Mouse (Mus musculus): ENCODE data around the gene Kcnk7. TPM values are rescaled to one million over a fixed set of nuclear protein-coding genes. Genes with fewer than 3 reads are reported as not detected.

The Kcnk7 gene
- polyA plus RNA-seq (2017; shearing (Covaris generic)), result 1.3 TPM

DNA sequence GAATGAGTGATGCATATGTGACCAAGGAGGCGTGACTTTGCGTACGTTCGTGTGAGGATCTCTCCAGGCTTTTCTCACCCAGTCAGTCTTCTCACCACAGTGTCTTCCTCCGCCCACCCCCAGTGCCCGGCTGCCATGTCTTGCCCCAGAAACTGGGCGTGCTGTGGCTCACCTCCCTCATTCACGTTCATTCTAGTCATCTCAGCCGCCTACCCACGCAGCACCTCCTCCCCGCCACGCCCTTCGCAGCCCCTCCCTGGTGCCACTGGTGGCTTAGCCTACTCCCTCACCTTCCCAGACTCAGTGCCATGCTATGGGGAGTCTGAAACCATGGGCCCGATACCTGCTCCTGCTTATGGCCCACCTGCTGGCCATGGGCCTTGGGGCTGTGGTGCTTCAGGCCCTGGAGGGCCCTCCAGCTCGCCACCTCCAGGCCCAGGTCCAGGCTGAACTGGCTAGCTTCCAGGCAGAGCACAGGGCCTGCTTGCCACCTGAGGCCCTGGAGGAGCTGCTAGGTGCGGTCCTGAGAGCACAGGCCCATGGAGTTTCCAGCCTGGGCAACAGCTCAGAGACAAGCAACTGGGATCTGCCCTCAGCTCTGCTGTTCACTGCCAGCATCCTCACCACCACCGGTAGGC is at the start of gene Kcnk7:
Gene Kcnk7 (plus strand): TSS at position 205 of the 638 bp plus-strand sequence.

DNA sequence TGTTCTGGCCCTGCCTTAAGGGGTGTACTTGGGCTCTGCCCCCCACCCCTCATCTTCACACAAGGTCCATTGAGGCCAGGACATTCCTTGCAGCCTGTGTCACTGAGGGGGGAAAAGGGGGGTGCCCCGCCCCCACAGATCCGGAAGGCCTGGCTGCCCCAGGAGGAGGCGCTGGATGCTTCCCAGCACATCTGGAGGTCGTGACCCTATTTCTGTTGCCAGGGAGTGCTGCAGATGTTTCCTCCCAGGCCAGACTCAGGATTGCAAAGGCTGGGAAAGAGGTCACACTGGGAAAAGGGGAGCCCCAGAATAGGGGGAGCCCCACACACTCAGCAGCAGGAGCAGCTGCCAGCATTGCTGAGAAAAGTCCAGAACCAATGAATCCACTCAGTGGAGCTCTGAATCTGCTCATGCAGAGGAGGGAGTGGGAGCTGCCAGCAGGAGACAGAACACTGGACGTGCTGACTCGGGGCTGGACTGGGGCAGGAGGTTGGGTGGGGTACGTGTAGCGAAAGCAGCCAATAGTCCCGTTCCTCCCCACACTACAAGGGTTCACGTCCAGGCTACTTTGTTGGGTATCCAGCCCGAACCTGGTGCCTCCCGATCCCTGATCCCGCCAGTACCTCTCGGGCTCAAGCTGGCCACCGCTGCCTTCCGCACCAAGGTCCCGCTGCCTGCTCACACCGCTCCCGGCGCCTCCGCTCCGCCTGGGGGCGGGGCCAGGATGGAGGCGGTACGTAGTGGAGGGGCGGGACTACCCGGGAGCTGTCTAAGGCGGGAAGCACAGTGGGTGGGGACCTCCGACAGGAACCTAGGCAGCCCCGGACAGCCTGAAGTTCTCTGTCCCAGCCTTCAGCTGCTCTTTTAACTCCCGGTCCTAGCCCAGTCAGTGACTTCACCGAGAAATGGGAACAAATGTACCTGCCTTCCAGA is 40.9 kb upstream of the Kcnk7 start, which contains the start of gene Sipa1:
Gene Sipa1 (minus strand): TSS at position 727 of the 933 bp plus-strand sequence.

DNA sequence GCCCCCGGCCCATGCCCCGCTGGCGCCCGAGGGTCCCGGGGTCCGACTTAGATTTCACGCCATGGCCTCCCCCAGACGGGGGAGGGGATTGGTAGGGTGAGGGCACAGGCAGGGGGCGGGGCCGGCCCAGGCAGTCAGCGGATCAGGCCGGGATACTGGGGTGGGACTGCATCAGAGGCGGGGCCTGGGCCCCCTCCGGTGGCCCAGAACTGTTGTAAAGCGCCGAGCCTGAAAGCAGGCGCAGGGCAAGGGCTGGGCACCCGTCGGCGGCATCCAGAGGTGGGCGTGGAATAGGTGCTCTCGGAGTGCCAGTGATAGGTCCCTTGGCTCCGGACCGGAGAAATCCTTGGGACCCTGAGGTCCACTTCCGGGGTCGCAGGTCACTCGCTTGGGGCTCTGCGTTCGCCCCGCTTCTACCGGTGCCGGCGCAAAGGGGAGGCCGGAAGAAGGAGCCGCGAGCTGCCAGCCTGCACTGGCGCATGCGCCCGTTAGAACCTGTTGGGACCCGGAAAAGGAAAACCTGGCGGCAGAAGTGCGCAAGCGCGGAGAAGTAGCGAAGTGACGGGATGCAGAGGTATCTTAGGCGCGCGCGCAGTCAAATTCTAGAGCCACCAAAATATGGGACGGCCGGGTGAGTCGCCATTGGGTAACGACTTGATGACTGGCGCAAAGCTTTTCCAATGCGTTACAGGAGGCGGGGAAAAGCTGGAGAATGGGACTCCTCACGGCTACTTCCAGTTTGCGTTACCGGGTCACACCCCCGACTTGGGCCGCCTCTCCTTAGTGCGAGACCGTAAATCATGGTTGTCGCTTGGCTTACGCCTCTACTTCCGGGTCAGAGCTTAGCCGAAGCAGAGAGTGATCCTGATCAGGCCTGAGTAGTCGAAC is 15.7 kb upstream of the Kcnk7 start, which contains the start of the genes Map3k11 and Pcnx3:
Gene Map3k11 (plus strand): TSS at position 543 of the 888 bp plus-strand sequence.
Gene Pcnx3 (minus strand): TSS at position 709 of the 888 bp plus-strand sequence.

DNA sequence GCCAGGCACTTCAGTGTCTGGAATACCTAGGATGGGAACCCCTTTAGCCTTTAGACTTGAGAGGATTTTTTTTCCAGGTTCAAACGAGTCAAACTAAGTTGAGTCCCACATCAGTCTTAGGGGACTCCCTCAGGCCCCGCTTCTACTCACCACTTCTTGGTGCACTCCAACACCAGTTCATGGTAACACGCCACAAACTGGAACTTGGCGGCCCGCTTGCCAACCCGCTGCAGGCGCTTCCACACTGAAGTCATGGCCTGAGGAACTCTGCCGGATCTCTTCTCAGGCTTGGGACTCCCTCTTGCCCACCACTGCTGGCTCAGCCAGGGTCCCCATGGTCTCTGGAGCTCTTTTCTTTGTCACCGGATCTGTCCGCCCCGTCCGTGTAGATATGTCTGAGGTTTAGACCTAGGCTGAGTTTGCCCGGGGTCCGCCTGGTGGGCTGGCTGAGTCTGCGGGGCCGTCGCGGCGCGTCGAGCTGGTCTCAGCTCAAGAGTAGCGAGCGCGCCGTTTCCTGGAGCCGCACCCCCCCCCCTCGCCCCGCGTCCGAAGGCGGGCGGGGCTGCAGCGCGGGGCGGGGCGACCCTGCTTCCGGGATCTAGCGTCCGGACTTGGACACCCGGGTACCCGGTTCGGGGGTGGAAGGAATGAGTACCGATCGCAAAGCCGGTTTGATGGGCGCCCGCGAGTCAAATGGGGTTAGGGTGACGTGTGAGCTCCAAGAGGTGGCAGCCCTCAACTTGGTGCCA is 21.8 kb downstream of the Kcnk7 start, which contains the start of gene Ehbp1l1:
Gene Ehbp1l1 (minus strand): TSS at position 551 of the 749 bp plus-strand sequence.

DNA sequence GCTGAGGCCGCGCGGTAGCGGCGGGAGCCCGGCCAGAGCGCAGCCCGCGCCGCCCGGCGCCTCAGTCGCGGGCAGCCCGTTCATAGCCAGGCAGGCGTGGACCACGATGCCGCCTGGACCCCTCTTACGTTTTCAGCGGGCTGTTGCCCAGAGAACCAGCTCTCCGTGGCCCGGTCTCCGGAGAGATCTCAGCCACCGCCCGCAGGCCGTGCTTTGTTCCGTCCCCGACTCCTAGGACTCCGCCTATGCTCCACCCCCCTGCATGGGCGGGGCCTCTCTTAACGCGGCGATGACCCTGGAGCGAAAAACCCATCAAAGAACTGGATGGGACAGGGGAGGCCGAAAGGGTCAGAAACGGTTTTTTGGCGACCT is 25.3 kb downstream of the Kcnk7 start, which contains the start of gene Fam89b:
Gene Fam89b (minus strand): TSS at position 210 of the 372 bp plus-strand sequence.

DNA sequence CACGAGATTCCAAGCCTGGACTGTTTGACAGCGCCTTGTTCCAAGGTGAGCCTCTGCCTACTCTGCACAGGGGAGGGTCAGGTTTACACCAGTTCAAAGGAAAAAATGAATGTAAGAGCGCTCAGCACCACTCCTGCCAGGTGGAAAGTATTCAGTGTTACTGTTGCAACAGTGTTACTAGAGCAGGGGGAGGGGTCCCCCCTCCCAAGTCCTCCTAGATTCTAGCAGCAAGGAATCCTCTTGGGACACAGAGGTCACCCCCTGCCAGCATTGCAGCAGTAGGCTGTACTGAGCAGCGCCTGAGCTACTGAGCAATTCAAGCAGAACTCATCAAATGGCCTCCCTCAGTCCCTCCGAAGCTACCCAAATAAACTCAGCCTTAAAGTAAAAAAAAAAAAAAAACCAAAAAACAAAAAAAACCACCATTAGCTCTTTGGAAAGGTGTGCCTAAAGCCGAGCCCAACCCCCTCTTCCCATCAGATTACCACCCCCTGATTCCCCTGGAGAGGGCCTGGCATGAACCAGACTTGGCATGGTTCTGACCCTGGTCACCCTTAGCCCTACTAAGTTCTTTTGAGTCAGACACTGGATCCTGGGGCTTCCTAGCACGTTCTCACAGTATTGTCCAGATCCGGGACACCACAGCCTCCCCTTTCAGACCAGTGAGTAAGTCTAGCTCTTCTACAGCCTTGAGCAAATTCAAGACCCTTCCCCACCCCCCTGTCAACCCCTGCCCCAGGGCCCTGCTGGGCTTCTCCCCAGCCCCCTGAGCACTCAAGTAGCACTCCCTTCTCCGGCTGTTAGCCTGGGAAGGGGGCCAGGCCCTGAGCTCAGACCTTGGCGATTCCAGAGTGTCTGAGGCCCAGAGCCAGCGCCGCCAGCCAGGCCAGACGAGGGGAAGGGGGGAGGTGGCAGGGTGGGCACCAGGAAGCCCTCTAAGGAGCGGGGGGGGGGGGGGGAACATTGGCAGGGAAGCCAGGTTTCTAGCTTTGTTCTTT is 36.5 kb downstream of the Kcnk7 start, which contains the start of gene Ltbp3:
Gene Ltbp3 (plus strand): TSS at position 585 of the 998 bp plus-strand sequence.

Other genes starting within 250 kb of the Kcnk7 start
- gene Ccdc85b, start 246.5 kb upstream of the Kcnk7 start, polyA plus RNA-seq (2017; shearing (Covaris generic)), result 3.6 TPM
- gene Fibp, start 243.8 kb upstream of the Kcnk7 start, polyA plus RNA-seq (2017; shearing (Covaris generic)), result 178 TPM
- 115 TPM for gene Ctsw, start 235.9 kb upstream of the Kcnk7 start, polyA plus RNA-seq (2017; shearing (Covaris generic))
- 2.3 TPM for gene Efemp2, start 230.4 kb upstream of the Kcnk7 start, polyA plus RNA-seq (2017; shearing (Covaris generic))
- gene Mus81, start 216.0 kb upstream of the Kcnk7 start, polyA plus RNA-seq (2017; shearing (Covaris generic)), result 70.5 TPM
- 4,187 TPM for gene Cfl1, start 213.9 kb upstream of the Kcnk7 start, polyA plus RNA-seq (2017; shearing (Covaris generic))
- 0.27 TPM for gene 1700020D05Rik, start 200.6 kb upstream of the Kcnk7 start, polyA plus RNA-seq (2017; shearing (Covaris generic))
- 18.4 TPM for gene Snx32, start 193.8 kb upstream of the Kcnk7 start, polyA plus RNA-seq (2017; shearing (Covaris generic))
- gene Ovol1, start 143.7 kb upstream of the Kcnk7 start, polyA plus RNA-seq (2017; shearing (Covaris generic)), result not detected
- 19.4 TPM for gene Ap5b1, start 136.3 kb upstream of the Kcnk7 start, polyA plus RNA-seq (2017; shearing (Covaris generic))
- 89.1 TPM for gene Rnaseh2c, start 102.5 kb upstream of the Kcnk7 start, polyA plus RNA-seq (2017; shearing (Covaris generic))
- gene Kat5, start 94.1 kb upstream of the Kcnk7 start, polyA plus RNA-seq (2017; shearing (Covaris generic)), result 59.7 TPM
- 165 TPM for gene Rela, start 66.9 kb upstream of the Kcnk7 start, polyA plus RNA-seq (2017; shearing (Covaris generic))
- gene Sipa1, start 40.7 kb upstream of the Kcnk7 start, polyA plus RNA-seq (2017; shearing (Covaris generic)), result 46.5 TPM
- 18.1 TPM for gene Map3k11, start 15.6 kb upstream of the Kcnk7 start, polyA plus RNA-seq (2017; shearing (Covaris generic))
- 47.0 TPM for gene Pcnx3, start 15.5 kb upstream of the Kcnk7 start, polyA plus RNA-seq (2017; shearing (Covaris generic))
- 60.7 TPM for gene Ehbp1l1, start 21.9 kb downstream of the Kcnk7 start, polyA plus RNA-seq (2017; shearing (Covaris generic))
- 60.6 TPM for gene Fam89b, start 25.3 kb downstream of the Kcnk7 start, polyA plus RNA-seq (2017; shearing (Covaris generic))
- 0.86 TPM for gene Ltbp3, start 36.5 kb downstream of the Kcnk7 start, polyA plus RNA-seq (2017; shearing (Covaris generic))
- 50.1 TPM for gene Scyl1, start 67.1 kb downstream of the Kcnk7 start, polyA plus RNA-seq (2017; shearing (Covaris generic))
- gene Frmd8, start 170.9 kb downstream of the Kcnk7 start, polyA plus RNA-seq (2017; shearing (Covaris generic)), result 335 TPM
- 44.8 TPM for gene Slc25a45, start 173.4 kb downstream of the Kcnk7 start, polyA plus RNA-seq (2017; shearing (Covaris generic))
- 0.36 TPM for gene Tigd3, start 189.8 kb downstream of the Kcnk7 start, polyA plus RNA-seq (2017; shearing (Covaris generic))
- gene Dpf2, start 208.6 kb downstream of the Kcnk7 start, polyA plus RNA-seq (2017; shearing (Covaris generic)), result 210 TPM
- gene Cdc42ep2, start 220.4 kb downstream of the Kcnk7 start, polyA plus RNA-seq (2017; shearing (Covaris generic)), result 0.14 TPM

Measured in CD4-positive, CD25-positive, alpha-beta regulatory T cell, adult 9 weeks (primary cell).